Mouse (Mus musculus): ENCODE results near the gene Car9. TPM values are rescaled to one million over a fixed set of nuclear protein-coding genes. Genes with fewer than 3 reads are reported as not detected.

Gene Car9
- total and polyA plus RNA-seq, 3 experiments, result 0.77 to 3.3 TPM; not detected in 1

GRCm38 (mm10) chr4:43497946-43498345 is 8.8 kb upstream of the Car9 start:
- Histone ChIP-seq H3K4me1 (ENCODE audit: control insufficient read depth in 1 of 2, insufficient read depth in 2 of 2, low read length in 2 of 2) (peaks cover 6 to 18% of the 10 kb centered on the region in 2 experiments), H3K27ac (ENCODE audit: control insufficient read depth, low read depth, low read length) (no peak overlapping the region), H3K36me3 (ENCODE audit: control insufficient read depth in 1 of 2, insufficient read depth in 2 of 2, low read length in 2 of 2) (peaks cover 0 to 2% of the 10 kb centered on the region in 2 experiments; a peak in 2 of 4 replicates), H3K9ac (ENCODE audit: control insufficient read depth, low read depth, low read length, poor library complexity, severe bottlenecking) (no peak overlapping the region), H3K79me2 (ENCODE audit: control insufficient read depth, insufficient read depth, low read length, poor library complexity) (peaks cover 13% of the 10 kb centered on the region), H3K27me3 (ENCODE audit: control insufficient read depth in 1 of 2, insufficient read depth in 2 of 2, low read length in 2 of 2) (no peaks in the 10 kb centered on the region), H3K9me3 (replicated peaks; ENCODE audit: insufficient read depth, low read length) (no peaks in the 10 kb centered on the region), H3K4me3 (ENCODE audit: control insufficient read depth in 1 of 2, insufficient read depth in 1 of 2, low read depth in 2 of 2, low read length in 2 of 2) (peak overlapping the region in 1 of 2 experiments; percentile 88; a peak in 1 of 4 replicates)
- TF ChIP-seq USF2 (IDR thresholded peaks at IDR 0.05; ENCODE audit: borderline replicate concordance in 1 of 2, insufficient read depth in 1 of 2, low read depth in 1 of 2, low read length in 2 of 2), result no peak
- TF ChIP-seq NRF1 (IDR thresholded peaks at IDR 0.05; ENCODE audit: insufficient read depth, low read depth, low read length, poor library complexity, severe bottlenecking), result 0 out of 2 replicates have a peak, but pooled peaks have one; percentile 1
- TF ChIP-seq SIN3A (IDR thresholded peaks at IDR 0.05; ENCODE audit: low read length), result no peak
- TF ChIP-seq TAL1 (IDR thresholded peaks at IDR 0.05; ENCODE audit: low read length), result no peak
- no peak for DNase-seq (ENCODE audit: low read depth, low spot score)

DNA sequence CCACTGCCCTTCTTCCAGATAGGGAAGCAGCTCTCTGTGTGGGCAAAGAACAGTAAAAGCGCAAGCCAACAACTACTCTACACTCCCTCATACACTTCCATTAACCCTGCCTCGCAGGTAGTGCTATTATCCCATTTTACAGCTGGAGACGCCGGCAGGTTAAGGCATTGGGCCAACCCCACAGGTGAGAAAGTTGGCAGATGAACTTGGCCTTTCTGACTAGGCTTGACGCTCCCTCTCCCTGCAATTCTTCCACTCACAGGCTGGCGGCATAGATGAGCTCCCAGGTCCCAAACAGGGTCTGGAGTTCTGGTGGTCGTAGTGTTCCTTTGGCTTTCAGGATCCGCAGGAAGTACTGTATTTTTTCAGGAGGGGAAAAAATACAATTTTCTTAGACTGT is 7.8 kb upstream of the Car9 start:
- TF ChIP-seq CTCF (IDR thresholded peaks at IDR 0.05 in 2 of 3, conservative IDR thresholded peaks at IDR 0.05 in 1 of 3; ENCODE audit: control insufficient read depth in 1 of 3, insufficient read depth in 1 of 3, low read depth in 2 of 3, low read length in 3 of 3, poor library complexity in 1 of 3, severe bottlenecking in 1 of 3), result peak in 2 of 3 experiments; percentile 41 to 52; a peak in 4 of 6 replicates
- peak; percentile 5 for TF ChIP-seq RAD21 (IDR thresholded peaks at IDR 0.05; ENCODE audit: low read depth, low read length)
- peak; percentile 33; the same call in 1 of the 2 replicates for TF ChIP-seq SMC3 (IDR thresholded peaks at IDR 0.05; ENCODE audit: low read depth, low read length)
- no peak for TF ChIP-seq ZKSCAN1 (IDR thresholded peaks at IDR 0.05; ENCODE audit: low read depth, low read length)
- peak; percentile 79 for DNase-seq (ENCODE audit: low read depth, low spot score)
- no peaks in the 10 kb centered on the region for H3K27me3 ChIP-seq (ENCODE audit: control insufficient read depth in 1 of 2, insufficient read depth in 2 of 2, low read length in 2 of 2)
- H3K27ac ChIP-seq (ENCODE audit: control insufficient read depth, low read depth, low read length), result peak overlapping the region; percentile 74
- peak overlapping the region; percentile 88 to 94 for H3K4me3 ChIP-seq (ENCODE audit: control insufficient read depth in 1 of 2, insufficient read depth in 1 of 2, low read depth in 2 of 2, low read length in 2 of 2)
- H3K36me3 ChIP-seq (ENCODE audit: control insufficient read depth in 1 of 2, insufficient read depth in 2 of 2, low read length in 2 of 2), result peaks cover 0 to 6% of the 10 kb centered on the region in 2 experiments; a peak in 2 of 4 replicates
- peak overlapping the region; percentile 93 for H3K9ac ChIP-seq (ENCODE audit: control insufficient read depth, low read depth, low read length, poor library complexity, severe bottlenecking)
- peaks cover 7 to 22% of the 10 kb centered on the region in 2 experiments for H3K4me1 ChIP-seq (ENCODE audit: control insufficient read depth in 1 of 2, insufficient read depth in 2 of 2, low read length in 2 of 2)
- no peaks in the 10 kb centered on the region for H3K9me3 ChIP-seq (replicated peaks; ENCODE audit: insufficient read depth, low read length)
- H3K79me2 ChIP-seq (ENCODE audit: control insufficient read depth, insufficient read depth, low read length, poor library complexity), result peaks cover 8% of the 10 kb centered on the region

- Histone ChIP-seq H3K9me3 (replicated peaks; ENCODE audit: insufficient read depth, low read length) (no peaks in the 10 kb centered on the region), H3K27ac (ENCODE audit: control insufficient read depth, low read depth, low read length) (peak within 1 kb of the TSS; percentile 74), H3K9ac (ENCODE audit: control insufficient read depth, low read depth, low read length, poor library complexity, severe bottlenecking) (peak within 1 kb of the TSS; percentile 93), H3K79me2 (ENCODE audit: control insufficient read depth, insufficient read depth, low read length, poor library complexity) (peaks cover 8% of the 10 kb centered on the region), H3K4me3 (ENCODE audit: control insufficient read depth in 1 of 2, insufficient read depth in 1 of 2, low read depth in 2 of 2, low read length in 2 of 2) (peak within 1 kb of the TSS; percentile 88 to 94), H3K4me1 (ENCODE audit: control insufficient read depth in 1 of 2, insufficient read depth in 2 of 2, low read length in 2 of 2) (peaks cover 10 to 28% of the 10 kb centered on the region in 2 experiments), H3K27me3 (ENCODE audit: control insufficient read depth in 1 of 2, insufficient read depth in 2 of 2, low read length in 2 of 2) (no peaks in the 10 kb centered on the region), H3K36me3 (ENCODE audit: control insufficient read depth in 1 of 2, insufficient read depth in 2 of 2, low read length in 2 of 2) (peaks cover 0 to 13% of the 10 kb centered on the region in 2 experiments; a peak in 2 of 4 replicates)
- DNase-seq (ENCODE audit: low read depth, low spot score), result peak; percentile 92
- TF ChIP-seq ZNF384 (IDR thresholded peaks at IDR 0.05; ENCODE audit: low read depth, low read length) (no peak), ZMIZ1 (IDR thresholded peaks at IDR 0.05; ENCODE audit: low read depth, low read length) (peak; percentile 85), NELFE (IDR thresholded peaks at IDR 0.05; ENCODE audit: low read depth, low read length) (peak; percentile 80), TAL1 (IDR thresholded peaks at IDR 0.05; ENCODE audit: low read length) (no peak), CHD2 (IDR thresholded peaks at IDR 0.05; ENCODE audit: low read length) (no peak), KAT2A (conservative IDR thresholded peaks at IDR 0.05; ENCODE audit: low read depth, low read length) (no peak), NRF1 (IDR thresholded peaks at IDR 0.05; ENCODE audit: insufficient read depth, low read depth, low read length, poor library complexity, severe bottlenecking) (peak; percentile 95), USF1 (IDR thresholded peaks at IDR 0.05; ENCODE audit: low read depth, low read length) (no peak), MAFK (IDR thresholded peaks at IDR 0.05; ENCODE audit: borderline replicate concordance, low read depth, low read length) (no peak), POLR2A (IDR thresholded peaks at IDR 0.05; ENCODE audit: control insufficient read depth in 1 of 2, insufficient read depth in 1 of 2, low read depth in 1 of 2, low read length in 2 of 2, poor library complexity in 1 of 2) (peak; percentile 52 to 79; a peak in 3 of 4 replicates), TBP (IDR thresholded peaks at IDR 0.05; ENCODE audit: low read depth, low read length) (no peak; the same call in 1 of the 2 replicates), UBTF (IDR thresholded peaks at IDR 0.05; ENCODE audit: borderline replicate concordance, insufficient read depth, low read depth, low read length) (no peak), MEF2A (IDR thresholded peaks at IDR 0.05; ENCODE audit: extremely low read depth, insufficient replicate concordance, low read depth, low read length, poor library complexity, severe bottlenecking) (no peak), ETS1 (IDR thresholded peaks at IDR 0.05; ENCODE audit: low read depth, low read length) (no peak), GABPA (IDR thresholded peaks at IDR 0.05; ENCODE audit: low read depth, low read length) (no peak), TCF12 (IDR thresholded peaks at IDR 0.05; ENCODE audit: low read depth, low read length) (0 out of 2 replicates have a peak, but pooled peaks have one; percentile 17)
Measured at GRCm38 (mm10) chr4:43499407-43500333, 7.1 kb upstream of the Car9 start, which contains the start of gene Arhgef39. TSS of gene Arhgef39 (minus strand) at chr4:43499695.
